Mouse (Mus musculus) limb, embryonic 10.5 days (tissue): ENCODE data around the gene 4930539E08Rik. TPM values are rescaled to one million over a fixed set of nuclear protein-coding genes. Genes with fewer than 3 reads are reported as not detected.

Experiments
- DNase-seq: peaks from one replicate; pipeline ENCODE4 v3.0.0-alpha.2; 2017; ENCODE audit warnings: low spot score
- H3K27ac ChIP-seq: fragments of 300-500 bp; sonication (generic); 2 replicates; pipeline ENCODE4 v1.5.1; 2016; ENCODE audit warnings: mild to moderate bottlenecking
- H3K27me3 ChIP-seq: fragments of 300-500 bp; sonication (generic); 2 replicates; pipeline ENCODE4 v1.6.1; 2016; ENCODE audit warnings: low read depth, mild to moderate bottlenecking; ENCODE audit not compliant: poor library complexity, severe bottlenecking
- H3K36me3 ChIP-seq: fragments of 300-500 bp; sonication (generic); 2 replicates; pipeline ENCODE4 v1.6.1; 2016; ENCODE audit warnings: mild to moderate bottlenecking, moderate library complexity
- H3K4me1 ChIP-seq: fragments of 300-500 bp; sonication (generic); 2 replicates; pipeline ENCODE4 v1.6.1; 2016
- H3K4me3 ChIP-seq: fragments of 300-500 bp; sonication (generic); 2 replicates; pipeline ENCODE4 v1.5.1; 2016; ENCODE audit warnings: mild to moderate bottlenecking, moderate library complexity
- H3K9me3 ChIP-seq: fragments of 300-500 bp; sonication (generic); replicated peaks from 2 replicates; pipeline ENCODE4 v1.6.1; 2016; ENCODE audit warnings: mild to moderate bottlenecking
- WGBS: fragments of 180-500 bp; shearing (Covaris S2); methylation state at CpG from one replicate; pipeline ENCODE4 v1.1.7; 2016; 5-methylcytosine and 5-hydroxymethylcytosine counted together
- polyA plus RNA-seq: library from polyadenylated mRNA; unstranded; fragments of >200 nt; fragmentation: Nextera tagmentation; extraction: Ambion mirVana; gene quantifications from 2 replicates; pipeline ENCODE4 v1.2.1, GENCODE M21; 2016

Gene 4930539E08Rik
- polyA plus RNA-seq, 1 experiment from 2014 or later = 0.10 TPM

DNA sequence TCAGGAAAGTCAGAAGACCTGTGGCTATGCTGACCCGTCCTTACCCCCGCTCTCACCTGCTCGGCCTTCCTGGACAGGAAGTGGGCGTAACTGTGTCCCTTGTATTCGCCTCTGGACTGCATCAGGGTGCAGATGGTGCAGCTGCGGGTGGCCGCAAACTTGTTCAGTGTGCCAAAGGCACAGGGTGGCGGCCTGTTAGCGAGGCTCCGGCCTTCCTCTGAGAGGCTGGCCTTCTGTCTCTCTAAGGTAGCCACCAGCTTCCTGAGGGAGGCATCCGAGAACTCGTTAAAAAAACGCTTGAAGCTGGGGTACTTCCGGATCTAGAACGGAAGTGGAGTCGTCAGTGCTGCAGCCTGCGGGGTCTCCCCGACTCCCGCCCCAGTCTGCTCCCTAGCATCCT, 15.7 kb downstream of the 4930539E08Rik start:
- peaks cover 12% of the 10 kb centered on the region for H3K4me1 ChIP-seq
- no peaks in the 10 kb centered on the region for H3K27me3 ChIP-seq
- DNase-seq = no peak
- no peak overlapping the region for H3K4me3 ChIP-seq
- no peaks in the 10 kb centered on the region for H3K36me3 ChIP-seq
- no peaks in the 10 kb centered on the region for H3K9me3 ChIP-seq
- 0 out of 2 replicates have a peak overlapping the region, but pooled peaks have one; percentile 0 for H3K27ac ChIP-seq
- 83% methylated on average over 19 of the region's 19 CpGs for WGBS

DNA sequence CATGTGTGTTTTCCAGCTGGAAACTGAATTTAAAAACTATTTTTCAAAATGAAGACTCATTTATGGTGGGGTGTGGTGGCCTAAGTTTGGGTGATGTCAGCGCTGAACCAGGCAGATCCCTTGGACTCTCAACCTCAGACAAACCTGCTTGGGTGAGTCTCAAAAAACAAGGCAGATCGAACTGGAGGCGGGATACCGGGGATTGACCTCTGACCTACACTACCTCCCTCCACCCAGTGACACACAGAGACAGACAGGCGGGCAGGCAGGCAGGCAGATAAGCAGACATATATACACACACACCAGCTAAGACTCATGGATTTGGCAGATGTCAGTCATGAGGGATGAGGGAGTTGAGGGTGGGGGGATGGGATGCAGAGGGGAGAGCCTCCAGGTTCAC, 16.9 kb downstream of the 4930539E08Rik start:
- Histone ChIP-seq H3K27ac (no peak overlapping the region), H3K4me1 (peaks cover 11% of the 10 kb centered on the region), H3K27me3 (no peaks in the 10 kb centered on the region), H3K36me3 (no peaks in the 10 kb centered on the region), H3K9me3 (no peaks in the 10 kb centered on the region; the same call in 1 of the 2 replicates), H3K4me3 (no peak overlapping the region)
- WGBS = 70% methylated on average over 5 of the region's 5 CpGs
- DNase-seq = no peak

DNA sequence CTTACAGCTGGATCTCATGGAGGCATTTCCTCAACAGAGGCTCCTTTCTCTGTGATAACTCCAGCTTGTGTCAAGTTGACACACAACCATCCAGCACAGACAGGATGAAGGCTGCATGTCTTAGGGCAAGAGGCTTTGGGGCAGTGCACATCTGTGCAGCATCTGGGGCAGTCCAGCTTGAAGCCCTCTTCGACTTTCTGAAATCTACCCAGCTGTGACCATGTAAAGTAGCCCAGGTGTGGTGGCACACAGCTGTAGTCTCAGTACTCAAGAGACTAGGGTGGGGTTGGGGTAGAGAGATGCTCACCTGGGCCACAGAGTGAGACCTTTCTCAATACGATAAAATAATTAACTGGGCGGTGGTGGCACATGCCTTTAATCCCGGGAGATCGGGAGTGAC, 17.3 kb downstream of the 4930539E08Rik start:
- no peak for DNase-seq
- H3K4me3 ChIP-seq = no peak overlapping the region
- no peaks in the 10 kb centered on the region for H3K27me3 ChIP-seq
- 89% methylated on average over 5 of the region's 5 CpGs for WGBS
- H3K4me1 ChIP-seq = peaks cover 11% of the 10 kb centered on the region
- no peaks in the 10 kb centered on the region for H3K36me3 ChIP-seq
- H3K9me3 ChIP-seq = no peaks in the 10 kb centered on the region; the same call in 1 of the 2 replicates
- H3K27ac ChIP-seq = no peak overlapping the region

DNA sequence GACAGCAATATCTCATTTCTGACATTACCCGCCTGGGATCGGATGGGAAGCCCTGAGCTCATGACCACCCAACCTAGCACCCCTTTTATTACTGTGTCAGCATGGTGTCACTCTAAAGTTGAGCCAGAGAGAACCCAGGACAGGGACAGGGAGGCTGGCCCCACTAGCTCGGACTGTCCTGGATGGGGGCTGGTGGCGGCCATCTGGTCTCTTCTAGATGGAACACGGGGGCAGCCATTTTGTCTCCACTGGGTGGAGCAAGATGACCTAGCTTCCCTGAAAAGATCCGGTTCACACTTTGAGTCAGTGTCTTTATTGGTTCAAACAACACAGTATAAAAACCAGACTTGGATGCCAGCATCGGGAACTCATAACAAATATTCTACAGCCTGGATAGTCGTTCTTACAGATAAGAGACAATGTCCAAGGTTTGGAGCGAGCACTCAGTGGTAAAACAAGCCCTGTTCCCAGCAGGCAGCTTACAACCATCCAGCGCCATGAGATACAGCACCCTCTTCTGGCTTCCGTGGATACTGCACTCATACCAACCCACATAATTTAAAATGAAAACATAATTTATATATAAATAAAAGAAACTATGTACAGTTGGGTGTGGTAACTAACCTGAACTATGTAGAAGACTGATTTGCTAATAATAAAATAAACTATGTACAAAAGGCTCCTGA, 18.9 kb downstream of the 4930539E08Rik start:
- WGBS = 93% methylated on average over 11 of the region's 11 CpGs
- Histone ChIP-seq H3K9me3 (no peaks in the 10 kb centered on the region; the same call in 1 of the 2 replicates), H3K36me3 (no peaks in the 10 kb centered on the region), H3K4me1 (peaks cover 11% of the 10 kb centered on the region), H3K27ac (no peak overlapping the region), H3K4me3 (no peak overlapping the region), H3K27me3 (no peaks in the 10 kb centered on the region)
- no peak for DNase-seq

DNA sequence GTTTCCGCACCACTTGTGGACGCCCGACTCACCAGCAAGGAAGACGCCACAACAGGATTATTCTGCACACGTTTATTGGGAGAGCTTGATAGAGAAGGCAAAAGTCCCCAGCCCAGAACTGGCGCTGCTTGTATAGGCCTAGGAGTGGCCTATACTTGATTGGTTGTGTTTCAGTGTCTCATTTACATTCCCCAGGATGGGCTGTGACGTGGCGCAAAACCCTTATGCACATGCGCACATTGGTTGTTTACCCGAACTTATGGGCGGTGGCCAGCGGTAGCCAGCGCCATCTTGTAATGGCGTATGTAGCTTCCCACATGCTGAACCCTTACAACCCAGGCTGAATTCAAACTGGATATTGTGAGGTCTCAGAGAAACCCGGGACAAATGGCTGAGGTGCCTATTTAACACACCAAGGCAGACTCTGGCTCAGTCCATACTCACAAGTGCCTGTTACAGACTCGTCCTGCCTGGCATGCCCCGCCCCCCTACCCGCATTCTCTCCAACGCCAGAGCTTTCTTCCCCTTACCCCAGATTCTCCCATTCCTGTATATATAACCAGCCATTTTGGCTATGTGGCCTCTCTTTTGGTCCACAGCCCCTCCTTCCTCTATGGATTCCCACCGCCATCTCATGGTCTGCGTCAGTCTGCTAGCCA, 19.8 kb downstream of the 4930539E08Rik start:
- DNase-seq = no peak
- Histone ChIP-seq H3K36me3 (no peaks in the 10 kb centered on the region), H3K4me3 (no peak overlapping the region), H3K9me3 (no peaks in the 10 kb centered on the region; the same call in 1 of the 2 replicates), H3K27me3 (no peaks in the 10 kb centered on the region), H3K27ac (no peak overlapping the region), H3K4me1 (peaks cover 11% of the 10 kb centered on the region)
- WGBS = 95% methylated on average over 21 of the region's 21 CpGs

DNA sequence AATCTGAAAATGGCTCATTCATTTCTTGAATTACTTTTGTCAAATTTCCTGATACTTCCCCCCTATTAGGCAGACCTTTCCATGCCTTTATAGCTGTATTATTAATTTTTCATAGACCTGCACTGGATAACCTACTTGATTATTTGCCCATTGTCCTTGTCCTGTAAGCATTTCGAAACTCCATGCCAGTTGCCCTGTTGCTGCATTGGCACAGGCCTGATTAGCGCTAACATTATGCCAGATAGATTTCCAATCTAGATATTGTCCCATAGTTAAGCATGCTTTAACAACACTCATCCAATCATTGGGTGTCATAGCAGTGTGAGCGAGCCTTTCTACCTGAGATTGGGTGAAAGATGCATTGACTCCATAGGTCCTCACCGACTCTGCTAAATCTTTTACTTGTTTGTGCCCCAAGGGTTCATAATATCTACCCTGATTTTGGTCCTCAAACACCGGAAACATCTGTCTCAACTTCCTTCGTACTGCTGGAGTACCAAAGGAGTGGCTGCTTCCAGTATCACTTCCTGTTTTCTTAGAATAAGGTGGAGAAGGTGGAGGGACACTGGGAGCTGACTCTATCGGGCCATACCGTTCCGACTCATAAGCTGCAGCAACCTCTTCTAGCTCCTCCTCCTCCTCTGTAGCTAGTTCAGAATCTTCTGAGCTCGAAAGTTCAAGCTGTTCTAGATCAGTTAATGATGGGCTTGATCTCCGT, 20.9 kb downstream of the 4930539E08Rik start:
- H3K27me3 ChIP-seq = no peaks in the 10 kb centered on the region
- H3K36me3 ChIP-seq = no peaks in the 10 kb centered on the region
- DNase-seq = no peak
- H3K27ac ChIP-seq = no peak overlapping the region
- WGBS = 91% methylated on average over 11 of the region's 11 CpGs
- H3K9me3 ChIP-seq = no peaks in the 10 kb centered on the region; the same call in 1 of the 2 replicates
- H3K4me1 ChIP-seq = peaks cover 4% of the 10 kb centered on the region; the same call in 1 of the 2 replicates
- H3K4me3 ChIP-seq = no peak overlapping the region

DNA sequence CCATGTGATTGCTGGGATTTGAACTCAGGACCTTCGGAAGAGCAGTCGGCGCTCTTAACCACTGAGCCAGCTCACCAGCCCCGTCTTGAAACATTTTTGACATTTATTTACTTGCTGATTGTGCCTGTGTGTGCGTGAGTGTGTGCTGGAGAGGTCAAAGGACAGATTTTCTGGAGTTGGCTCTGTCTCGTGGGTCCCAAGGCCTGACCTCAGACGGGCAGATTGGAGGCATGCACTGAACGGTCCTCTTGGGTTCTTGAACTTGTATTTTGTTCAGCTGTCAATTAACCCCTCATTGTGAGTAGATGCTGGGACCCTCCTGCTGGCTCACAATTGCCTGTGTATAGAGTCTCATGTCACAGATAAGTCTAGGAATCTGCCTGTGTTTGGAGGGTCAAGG, 28.9 kb downstream of the 4930539E08Rik start:
- H3K27ac ChIP-seq = no peak overlapping the region
- WGBS = 86% methylated on average over 8 of the region's 8 CpGs
- H3K27me3 ChIP-seq = peaks cover 5% of the 10 kb centered on the region
- no peaks in the 10 kb centered on the region for H3K36me3 ChIP-seq
- no peak for DNase-seq
- H3K9me3 ChIP-seq = no peaks in the 10 kb centered on the region
- H3K4me1 ChIP-seq = 0 out of 2 replicates have a peak, but pooled peaks cover 3% of the 10 kb centered on the region
- no peak overlapping the region for H3K4me3 ChIP-seq

DNA sequence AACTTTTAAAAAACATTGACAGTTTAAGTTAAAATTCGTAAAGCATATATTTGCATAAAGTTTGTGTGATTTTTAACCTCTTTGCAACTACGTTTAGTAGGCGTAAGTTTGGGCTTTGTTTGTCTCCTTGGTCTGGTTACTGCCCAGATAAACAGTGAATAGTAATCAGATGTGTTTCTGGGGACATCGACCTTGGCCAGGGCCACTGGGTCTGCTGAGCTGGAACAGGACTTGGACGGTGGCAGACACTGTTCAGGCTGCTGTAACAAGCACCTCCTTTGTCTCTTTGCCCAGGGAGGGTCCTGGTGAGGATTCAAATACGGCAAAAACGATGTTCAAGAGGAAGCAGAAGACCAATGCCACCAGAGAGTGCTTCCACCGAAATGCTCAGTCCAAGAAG, 29.9 kb downstream of the 4930539E08Rik start:
- Histone ChIP-seq H3K27me3 (peaks cover 15% of the 10 kb centered on the region), H3K4me1 (peaks cover 3% of the 10 kb centered on the region), H3K27ac (no peak overlapping the region), H3K4me3 (no peak overlapping the region), H3K9me3 (no peaks in the 10 kb centered on the region), H3K36me3 (no peaks in the 10 kb centered on the region)
- 89% methylated on average over 8 of the region's 8 CpGs for whole genome bisulfite sequencing
- DNase-seq = no peak

DNA sequence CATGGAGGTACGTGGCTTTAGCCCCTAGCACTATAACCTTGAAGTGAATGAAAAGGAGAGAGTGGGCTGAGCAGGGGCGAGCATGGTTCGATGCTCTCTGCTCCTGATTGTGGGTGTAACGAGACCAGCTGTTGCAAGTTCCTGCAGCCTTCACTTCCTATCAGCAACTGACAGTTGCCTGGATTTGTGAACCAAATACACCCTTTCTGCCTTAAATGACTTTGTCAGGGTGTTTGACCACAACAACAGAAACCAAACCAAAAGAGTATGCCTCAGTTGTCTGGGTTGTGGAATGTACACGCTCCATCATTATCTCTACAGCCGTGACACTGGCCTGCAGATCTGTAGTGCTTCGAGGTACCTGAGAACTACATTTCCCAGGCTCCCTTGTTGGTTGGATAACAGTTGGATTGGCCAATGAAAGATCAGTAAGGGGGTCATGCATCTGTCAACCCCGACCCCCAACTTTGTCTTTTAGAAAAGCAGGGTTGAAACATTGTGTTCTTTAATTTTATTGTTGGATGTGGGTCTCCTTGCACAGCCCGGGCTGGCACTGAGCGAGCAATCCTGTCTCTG, 31.1 kb downstream of the 4930539E08Rik start:
- H3K9me3 ChIP-seq = no peaks in the 10 kb centered on the region

DNA sequence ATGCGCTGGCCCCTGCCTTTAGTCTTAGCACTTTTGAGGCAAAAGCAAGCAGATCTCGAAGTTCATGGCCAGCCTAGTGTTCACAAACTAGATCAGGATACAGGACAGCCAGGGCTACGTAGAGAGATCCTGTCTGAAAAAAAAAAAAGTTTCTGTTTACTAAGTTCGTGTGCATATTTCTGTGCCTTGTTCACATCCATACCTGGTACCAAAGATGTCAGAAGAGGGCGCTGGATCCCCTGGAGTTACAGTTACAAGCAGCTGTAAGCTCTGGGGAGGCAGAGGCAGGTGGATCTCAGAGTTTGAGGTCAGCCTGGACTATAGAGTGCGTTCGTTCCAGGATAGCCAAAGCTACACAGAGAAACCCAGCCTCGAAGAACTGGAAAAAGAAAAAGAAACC, 32.3 kb downstream of the 4930539E08Rik start:
- DNase-seq = no peak
- Histone ChIP-seq H3K9me3 (no peaks in the 10 kb centered on the region), H3K4me3 (no peak overlapping the region), H3K27ac (no peak overlapping the region), H3K27me3 (peaks cover 30% of the 10 kb centered on the region), H3K36me3 (no peaks in the 10 kb centered on the region), H3K4me1 (peaks cover 9% of the 10 kb centered on the region)
- 61% methylated on average over 8 of the region's 8 CpGs for WGBS

More for the DNA sequence above, 31.1 kb downstream of the 4930539E08Rik start:
- Histone ChIP-seq H3K27me3 (peaks cover 23% of the 10 kb centered on the region), H3K4me1 (peaks cover 9% of the 10 kb centered on the region), H3K36me3 (no peaks in the 10 kb centered on the region), H3K27ac (no peak overlapping the region), H3K4me3 (no peak overlapping the region)
- DNase-seq = no peak
- WGBS = 76% methylated on average over 10 of the region's 10 CpGs

DNA sequence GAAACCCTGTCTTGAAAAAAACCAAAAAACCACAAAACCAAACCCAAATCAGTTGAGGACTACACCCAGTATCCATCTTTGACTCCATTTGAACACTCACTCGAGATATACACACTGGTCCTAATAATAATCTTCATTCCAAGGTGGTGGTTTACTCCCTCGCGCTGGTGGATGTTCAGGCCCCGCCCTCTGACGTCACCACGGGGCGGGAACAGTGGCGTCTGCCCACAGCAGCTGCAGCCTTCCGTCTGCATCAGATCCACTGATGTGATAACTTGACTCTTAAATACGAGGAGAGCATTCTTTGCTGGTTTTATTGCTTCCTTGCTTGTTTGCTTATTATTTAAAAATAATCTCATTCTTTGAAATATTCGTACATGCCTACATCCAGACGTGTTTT, 32.8 kb downstream of the 4930539E08Rik start:
- Histone ChIP-seq H3K9me3 (no peaks in the 10 kb centered on the region), H3K27me3 (peaks cover 32% of the 10 kb centered on the region), H3K36me3 (no peaks in the 10 kb centered on the region), H3K4me3 (no peak overlapping the region), H3K4me1 (peaks cover 9% of the 10 kb centered on the region), H3K27ac (no peak overlapping the region)
- WGBS = 4% methylated on average over 12 of the region's 12 CpGs
- DNase-seq = peak; percentile 77

DNA sequence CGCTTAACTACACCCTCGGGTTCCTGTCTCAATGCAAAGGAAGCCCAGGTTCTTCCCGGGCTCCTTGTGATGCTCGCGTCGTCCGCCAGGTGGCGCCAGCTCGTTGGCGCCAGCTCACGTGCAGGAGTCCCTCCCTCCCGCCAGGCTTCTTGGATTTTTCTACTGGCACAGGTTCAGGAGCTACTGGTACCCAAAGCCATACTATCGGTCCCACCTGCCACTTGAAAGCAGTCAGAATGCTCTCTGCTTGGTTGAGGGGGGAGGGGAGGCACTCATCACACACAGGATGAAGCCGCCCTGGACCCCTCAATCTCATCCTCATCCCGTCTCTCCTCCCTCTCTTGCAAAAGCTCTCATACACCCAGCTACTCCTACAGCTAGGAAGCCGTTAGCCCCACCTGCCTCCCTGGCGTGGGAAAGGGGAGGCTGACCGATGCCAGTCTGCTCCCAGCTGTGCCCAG, 35.2 kb downstream of the 4930539E08Rik start:
- peak overlapping the region; percentile 8; the same call in 1 of the 2 replicates for H3K4me3 ChIP-seq
- peaks cover 23% of the 10 kb centered on the region for H3K4me1 ChIP-seq
- peak; percentile 90 for DNase-seq
- H3K27me3 ChIP-seq = peaks cover 39% of the 10 kb centered on the region
- H3K27ac ChIP-seq = no peak overlapping the region
- no peaks in the 10 kb centered on the region for H3K9me3 ChIP-seq
- no peaks in the 10 kb centered on the region for H3K36me3 ChIP-seq
- 8% methylated on average over 18 of the region's 18 CpGs for WGBS
